Mouse (Mus musculus): ENCODE measurements at regions not wholly inside any gene's neighbourhood (a gene's known extent, or its start where the extent isn't known, plus 50 kb on each side); places are given as distances from the start of the nearest gene placed in this dataset.

- Histone ChIP-seq H3K36me3 (replicated peaks in 1 of 2; ENCODE audit: control insufficient read depth in 1 of 2, insufficient read depth in 1 of 2, low read length in 1 of 2) (no peaks in the 10 kb centered on the region), H3K27me3 (replicated peaks) (peaks cover 25% of the 10 kb centered on the region), H3K4me2 (ENCODE audit: insufficient read depth, low read depth, poor library complexity, severe bottlenecking) (no peak overlapping the region), H3K27ac (ENCODE audit: insufficient read depth, low read depth) (no peak overlapping the region), H3K9ac (ENCODE audit: insufficient read depth, low read depth) (no peak overlapping the region), H3K4me1 (ENCODE audit: control insufficient read depth in 1 of 2, insufficient read depth in 2 of 2) (no peaks in the 10 kb centered on the region), H3K9me3 (replicated peaks; ENCODE audit: low read length) (peaks cover 2% of the 10 kb centered on the region), H3K79me2 (replicated peaks; ENCODE audit: control insufficient read depth, extremely low read depth, insufficient read depth, poor library complexity, severe bottlenecking) (no peaks in the 10 kb centered on the region), H3K4me3 (replicated peaks in 1 of 3; ENCODE audit: low read depth in 2 of 3, low read length in 2 of 3, poor library complexity in 1 of 3) (no peak overlapping the region)
- dilution Hi-C loops (cut with MboI; ENCODE audit: extremely low pct_ligation_motif_present, extremely low pct_unique_long_range_greater_than_20kb, low sequenced_read_pairs) (no loop called here), in situ Hi-C loops (cut with MboI; ENCODE audit: low pct_ligation_motif_present, low pct_unique_long_range_greater_than_20kb, low sequenced_read_pairs) (no loop called here)
- no peak for TF ChIP-seq POLR2A (IDR thresholded peaks at IDR 0.05; ENCODE audit: low read depth, low read length)
- TF ChIP-seq KAT2A (IDR thresholded peaks at IDR 0.05; ENCODE audit: insufficient replicate concordance, low read length) = no peak
- TF ChIP-seq UBTF (IDR thresholded peaks at IDR 0.05; ENCODE audit: low read depth, low read length) = no peak
- TF ChIP-seq EP300 (IDR thresholded peaks at IDR 0.05; ENCODE audit: low read length) = no peak
- no peak for TF ChIP-seq GABPA (IDR thresholded peaks at IDR 0.05; ENCODE audit: insufficient replicate concordance, low read depth, low read length)
- no peak for TF ChIP-seq MAX (IDR thresholded peaks at IDR 0.05; ENCODE audit: low read length)
- DNase-seq (ENCODE audit: extremely low read depth) = no peak
These were observed 686.0 kb downstream of the Gm9195 start for GRCm38 (mm10) chr14:71805624-71806023.

- in situ Hi-C loops (cut with MboI; ENCODE audit: low pct_ligation_motif_present, low pct_unique_long_range_greater_than_20kb, low sequenced_read_pairs) = no loop called here
- H3K4me2 ChIP-seq (ENCODE audit: insufficient read depth, low read depth, poor library complexity, severe bottlenecking) = no peak overlapping the region
These were observed 691.8 kb downstream of the Gm9195 start for GRCm38 (mm10) chr14:71799861-71800260.

GRCm38 (mm10) chr14:71795713-71796112 is 695.9 kb downstream of the Gm9195 start:
- Histone ChIP-seq H3K36me3 (replicated peaks in 1 of 2; ENCODE audit: control insufficient read depth in 1 of 2, insufficient read depth in 1 of 2, low read length in 1 of 2) (no peaks in the 10 kb centered on the region), H3K4me1 (ENCODE audit: control insufficient read depth in 1 of 2, insufficient read depth in 2 of 2) (peaks cover 0 to 5% of the 10 kb centered on the region in 2 experiments; a peak in 2 of 4 replicates), H3K79me2 (replicated peaks; ENCODE audit: control insufficient read depth, extremely low read depth, insufficient read depth, poor library complexity, severe bottlenecking) (no peaks in the 10 kb centered on the region), H3K4me3 (replicated peaks in 1 of 3; ENCODE audit: low read depth in 2 of 3, low read length in 2 of 3, poor library complexity in 1 of 3) (no peak overlapping the region), H3K27me3 (replicated peaks) (no peaks in the 10 kb centered on the region), H3K9me3 (replicated peaks; ENCODE audit: low read length) (peaks cover 2% of the 10 kb centered on the region), H3K9ac (ENCODE audit: insufficient read depth, low read depth) (no peak overlapping the region), H3K27ac (ENCODE audit: insufficient read depth, low read depth) (no peak overlapping the region), H3K4me2 (ENCODE audit: insufficient read depth, low read depth, poor library complexity, severe bottlenecking) (no peak overlapping the region)
- dilution Hi-C loops (cut with MboI; ENCODE audit: extremely low pct_ligation_motif_present, extremely low pct_unique_long_range_greater_than_20kb, low sequenced_read_pairs) = no loop called here
- DNase-seq (ENCODE audit: extremely low read depth) = peak; percentile 6
- in situ Hi-C loops (cut with MboI; ENCODE audit: low pct_ligation_motif_present, low pct_unique_long_range_greater_than_20kb, low sequenced_read_pairs) = no loop called here
- TF ChIP-seq NELFE (IDR thresholded peaks at IDR 0.05; ENCODE audit: low read depth, low read length) (no peak), EP300 (IDR thresholded peaks at IDR 0.05; ENCODE audit: low read length) (no peak)

More at GRCm38 (mm10) chr14:71799861-71800260, 691.8 kb downstream of the Gm9195 start:
- no peak overlapping the region for H3K4me3 ChIP-seq (replicated peaks in 1 of 3; ENCODE audit: low read depth in 2 of 3, low read length in 2 of 3, poor library complexity in 1 of 3)
- H3K36me3 ChIP-seq (replicated peaks in 1 of 2; ENCODE audit: control insufficient read depth in 1 of 2, insufficient read depth in 1 of 2, low read length in 1 of 2) = no peaks in the 10 kb centered on the region
- H3K27me3 ChIP-seq (replicated peaks) = no peaks in the 10 kb centered on the region
- DNase-seq (ENCODE audit: extremely low read depth) = no peak
- peaks cover 4% of the 10 kb centered on the region for H3K9me3 ChIP-seq (replicated peaks; ENCODE audit: low read length)
- no peak for TF ChIP-seq MEF2A (IDR thresholded peaks at IDR 0.05; ENCODE audit: borderline replicate concordance, low read depth, low read length)
- no peak for TF ChIP-seq MAFK (IDR thresholded peaks at IDR 0.05; ENCODE audit: insufficient replicate concordance, low read length)
- no peak for TF ChIP-seq CTCF (conservative IDR thresholded peaks at IDR 0.05 in 1 of 2, IDR thresholded peaks at IDR 0.05 in 1 of 2; ENCODE audit: low read depth in 2 of 2, low read length in 2 of 2)
- TF ChIP-seq RCOR1 (conservative IDR thresholded peaks at IDR 0.05; ENCODE audit: low read depth, low read length) = no peak
- no peak for TF ChIP-seq SMC3 (IDR thresholded peaks at IDR 0.05; ENCODE audit: low read depth, low read length)
- TF ChIP-seq TCF12 (IDR thresholded peaks at IDR 0.05; ENCODE audit: low read depth, low read length) = no peak
- no peak for TF ChIP-seq USF2 (conservative IDR thresholded peaks at IDR 0.05; ENCODE audit: low read depth, low read length)
- no peak for TF ChIP-seq POLR2AphosphoS2 (IDR thresholded peaks at IDR 0.05; ENCODE audit: low read depth, low read length)
- no peak for TF ChIP-seq MXI1 (IDR thresholded peaks at IDR 0.05; ENCODE audit: low read depth, low read length)
- TF ChIP-seq IRF4 (IDR thresholded peaks at IDR 0.05; ENCODE audit: low read depth, low read length) = no peak
- TF ChIP-seq ETS1 (conservative IDR thresholded peaks at IDR 0.05; ENCODE audit: low read depth, low read length) = no peak
- TF ChIP-seq GABPA (IDR thresholded peaks at IDR 0.05; ENCODE audit: insufficient replicate concordance, low read depth, low read length) = no peak
- TF ChIP-seq ZC3H11A (IDR thresholded peaks at IDR 0.05; ENCODE audit: low read depth, low read length) = no peak
- no peak for TF ChIP-seq MYC (IDR thresholded peaks at IDR 0.05; ENCODE audit: low read depth, low read length)
- TF ChIP-seq HCFC1 (IDR thresholded peaks at IDR 0.05; ENCODE audit: low read depth, low read length) = no peak
- no peak for TF ChIP-seq NRF1 (IDR thresholded peaks at IDR 0.05; ENCODE audit: low read depth, low read length)
- H3K79me2 ChIP-seq (replicated peaks; ENCODE audit: control insufficient read depth, extremely low read depth, insufficient read depth, poor library complexity, severe bottlenecking) = no peaks in the 10 kb centered on the region
- peaks cover 0 to 5% of the 10 kb centered on the region in 2 experiments; a peak in 2 of 4 replicates for H3K4me1 ChIP-seq (ENCODE audit: control insufficient read depth in 1 of 2, insufficient read depth in 2 of 2)
- dilution Hi-C loops (cut with MboI; ENCODE audit: extremely low pct_ligation_motif_present, extremely low pct_unique_long_range_greater_than_20kb, low sequenced_read_pairs) = no loop called here
- H3K9ac ChIP-seq (ENCODE audit: insufficient read depth, low read depth) = no peak overlapping the region
- H3K27ac ChIP-seq (ENCODE audit: insufficient read depth, low read depth) = no peak overlapping the region
